8 mouse cellular contexts compared by ENCODE assay signal in the genomic region with DNA sequence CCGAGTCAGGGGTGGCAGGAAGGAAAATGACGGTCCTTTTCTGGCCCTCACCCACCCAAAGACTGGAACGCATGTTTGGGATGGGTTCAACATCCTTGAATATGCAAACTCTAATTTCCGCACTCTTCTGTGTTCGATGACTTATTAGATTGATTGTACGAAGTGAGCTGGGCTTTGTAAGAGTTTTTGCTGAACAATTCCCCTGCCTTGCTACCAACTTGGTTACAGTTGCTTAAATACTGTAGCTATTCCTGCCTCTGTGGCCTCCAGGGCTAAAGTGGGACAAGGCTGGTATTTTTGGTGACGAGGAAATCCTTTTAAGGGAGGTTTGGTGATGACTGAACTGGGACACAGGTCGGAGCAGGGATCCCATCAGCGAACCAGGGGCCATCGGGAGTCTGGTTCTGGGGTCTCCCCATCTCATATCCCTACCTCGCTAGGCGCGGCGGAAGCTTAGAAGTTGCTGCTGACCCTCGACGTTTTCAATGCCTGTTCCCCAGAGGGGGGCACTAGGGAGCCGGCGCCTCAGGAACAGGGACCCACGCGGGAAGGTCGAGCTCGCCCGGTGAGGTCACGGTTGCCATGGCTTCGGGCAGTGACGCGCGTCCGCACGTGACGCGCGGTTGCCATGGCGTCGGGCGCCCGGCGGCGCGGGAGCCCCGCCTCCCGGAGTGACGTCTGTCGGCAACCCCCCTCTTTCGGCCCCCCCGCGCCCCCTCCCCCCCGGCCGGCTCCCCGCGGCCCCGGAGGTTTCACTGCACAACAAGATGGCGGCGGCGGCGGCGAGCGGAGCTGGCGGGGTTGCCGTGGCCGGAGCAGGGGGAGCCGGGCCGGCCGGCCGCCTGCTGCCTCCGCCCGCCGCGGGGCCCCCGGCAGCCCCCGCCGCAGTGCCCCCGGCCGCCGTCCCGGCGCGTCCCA. TPM values are rescaled to one million over a fixed set of nuclear protein-coding genes. Genes with fewer than 3 reads are reported as not detected.
A peak's percentile ranks its signal among the peaks of the same experiment; 100 is the strongest.
DNase-seq lines count a peak whose midpoint lies in the region; ATAC-seq and TF ChIP-seq lines count a peak whose summit lies in the region.

A gene (minus strand): TSS at position 600 of the 918 bp plus-strand sequence.
A gene (plus strand): TSS at position 730 of the 918 bp plus-strand sequence.

- H3K4me2 ChIP-seq in hindbrain, embryonic 11.5 days (replicated peaks; ENCODE audit: low read depth, low read length) = peak within 1 kb of the TSS; percentile 74
- peak within 1 kb of the TSS; percentile 58 for H3K4me2 ChIP-seq in lung, postnatal 0 days (replicated peaks; ENCODE audit: low read depth, low read length)

- peak; percentile 87 for TF ChIP-seq CTCF in Patski (IDR thresholded peaks at IDR 0.05)
- peak; percentile 86 for TF ChIP-seq CTCF in lung, postnatal 0 days (IDR thresholded peaks at IDR 0.05)

- no peaks in the 10 kb centered on the region for H3K9me3 ChIP-seq in hindbrain, embryonic 11.5 days (ENCODE audit: control insufficient read depth, low read length)
- no peaks in the 10 kb centered on the region for H3K9me3 ChIP-seq in lung, postnatal 0 days (ENCODE audit: low read length)

- CTCF ChIA-PET in Patski (lab: Charles Lee) = no interaction called here

- in situ Hi-C loops in Patski (cut with MboI; ENCODE audit: low pct_unique_long_range_greater_than_20kb) = no loop called here

- H3K27me3 ChIP-seq in Patski = no peaks in the 10 kb centered on the region
- H3K27me3 ChIP-seq in hindbrain, embryonic 11.5 days (ENCODE audit: control insufficient read depth, insufficient read depth, low read length) = no peaks in the 10 kb centered on the region
- H3K27me3 ChIP-seq in lung, postnatal 0 days (replicated peaks; ENCODE audit: insufficient read depth, low read length) = no peaks in the 10 kb centered on the region

- H3K4me3 ChIP-seq in hindbrain, embryonic 11.5 days (ENCODE audit: low read depth, low read length) = peak within 1 kb of the TSS; percentile 94
- peak within 1 kb of the TSS; percentile 99 for H3K4me3 ChIP-seq in lung, postnatal 0 days (ENCODE audit: low read depth, low read length)

- no peak for TF ChIP-seq EP300 in lung, postnatal 0 days (IDR thresholded peaks at IDR 0.05)

- POLR2A ChIA-PET in Patski (lab: Charles Lee) = interaction anchor here (0.6 to 1.0 kb wide), 4 partner anchors 10 to 172 kb away, joined by 3 read pairs; no protein-coding TSS in a partner anchor

- DNase-seq in Patski (ENCODE audit: low read depth, low spot score) = peak; percentile 61
- DNase-seq in cerebellum, postnatal 10 days = peak; percentile 96 to 98
- peak; percentile 94 to 97 for DNase-seq in frontal cortex, postnatal 10 days (ENCODE audit: low spot score in 2 of 2)
- peak; percentile 97 for DNase-seq in hindbrain, embryonic 11.5 days (ENCODE audit: low spot score)
- peak; percentile 96 to 97 for DNase-seq in layer of hippocampus, postnatal 10 days (ENCODE audit: low spot score in 2 of 2)
- DNase-seq in lung, postnatal 0 days (ENCODE audit: low spot score) = peak; percentile 97
- DNase-seq in ovary, postnatal 10 days (ENCODE audit: low spot score) = peak; percentile 88
- DNase-seq in thymus, postnatal 0 days (ENCODE audit: low spot score) = peak; percentile 95

- no peaks in the 10 kb centered on the region for H3K36me3 ChIP-seq in hindbrain, embryonic 11.5 days (ENCODE audit: control insufficient read depth, insufficient read depth, low read length)
- no peaks in the 10 kb centered on the region for H3K36me3 ChIP-seq in lung, postnatal 0 days (ENCODE audit: insufficient read depth, low read length)

- ATAC-seq in Patski = peak; percentile 77
- peak; percentile 89 for ATAC-seq in hindbrain, embryonic 11.5 days (ENCODE audit: low FRiP score)
- peak; percentile 92 for ATAC-seq in lung, postnatal 0 days

- 6% methylated on average over 39 of the region's 78 CpGs for WGBS in hindbrain, embryonic 11.5 days
- WGBS in lung, postnatal 0 days = 4% methylated on average over 35 of the region's 78 CpGs

- peak within 1 kb of the TSS; percentile 95 for H3K9ac ChIP-seq in hindbrain, embryonic 11.5 days (ENCODE audit: low read depth, low read length)
- H3K9ac ChIP-seq in lung, postnatal 0 days (replicated peaks; ENCODE audit: low read depth) = peak within 1 kb of the TSS; percentile 99

- peaks cover 4% of the 10 kb centered on the region for H3K4me1 ChIP-seq in hindbrain, embryonic 11.5 days (replicated peaks; ENCODE audit: control insufficient read depth, insufficient read depth, low read length)
- H3K4me1 ChIP-seq in lung, postnatal 0 days (ENCODE audit: insufficient read depth, low read depth, low read length) = peaks cover 18% of the 10 kb centered on the region; the same call in 1 of the 2 replicates

- H3K27ac ChIP-seq in hindbrain, embryonic 11.5 days (ENCODE audit: low read depth, low read length) = peak within 1 kb of the TSS; percentile 93
- peak within 1 kb of the TSS; percentile 97 for H3K27ac ChIP-seq in lung, postnatal 0 days (ENCODE audit: low read length)

RNA-seq across cellular contexts. Expression of the first gene that starts in this region (rescaled TPM):
- polyA plus RNA-seq in Patski (2021) = 138 TPM
- 282 and 301 TPM in 2 replicates for polyA plus RNA-seq in hindbrain, embryonic 11.5 days (2014; fragmentation: Nextera tagmentation; extraction: Ambion mirVana)
- 100 to 1,000 TPM; 245 to 256 TPM for total RNA-seq in layer of hippocampus, postnatal 10 days (2021)
- 82.8 and 84.6 TPM in 2 replicates for polyA plus RNA-seq in lung, postnatal 0 days (2015; fragmentation: Nextera tagmentation; extraction: Ambion mirVana)
- 110 TPM in 2 replicates for polyA plus RNA-seq in thymus, postnatal 0 days (2015; fragmentation: Nextera tagmentation; extraction: Ambion mirVana)

RNA-seq across cellular contexts. Expression of the second gene that starts in this region (rescaled TPM):
- polyA plus RNA-seq in Patski (2021) = 46.2 TPM
- polyA plus RNA-seq in hindbrain, embryonic 11.5 days (2014; fragmentation: Nextera tagmentation; extraction: Ambion mirVana) = 9.0 and 10.1 TPM in 2 replicates
- total RNA-seq in layer of hippocampus, postnatal 10 days (2021) = 10 to 100 TPM; 83.8 to 85.0 TPM
- 8.9 and 9.3 TPM in 2 replicates for polyA plus RNA-seq in lung, postnatal 0 days (2015; fragmentation: Nextera tagmentation; extraction: Ambion mirVana)
- 6.3 and 9.4 TPM in 2 replicates for polyA plus RNA-seq in thymus, postnatal 0 days (2015; fragmentation: Nextera tagmentation; extraction: Ambion mirVana)

Comparison
In these comparisons a context has a peak if more than half of its experiments do, and no peak if none do; other contexts are left out.
1. Peak in every context shown above with its lines: DNase-seq, ATAC-seq, H3K4me3 ChIP-seq and H3K27ac ChIP-seq.